ENCODE assay signal across 13 mouse cellular contexts in the genomic region with DNA sequence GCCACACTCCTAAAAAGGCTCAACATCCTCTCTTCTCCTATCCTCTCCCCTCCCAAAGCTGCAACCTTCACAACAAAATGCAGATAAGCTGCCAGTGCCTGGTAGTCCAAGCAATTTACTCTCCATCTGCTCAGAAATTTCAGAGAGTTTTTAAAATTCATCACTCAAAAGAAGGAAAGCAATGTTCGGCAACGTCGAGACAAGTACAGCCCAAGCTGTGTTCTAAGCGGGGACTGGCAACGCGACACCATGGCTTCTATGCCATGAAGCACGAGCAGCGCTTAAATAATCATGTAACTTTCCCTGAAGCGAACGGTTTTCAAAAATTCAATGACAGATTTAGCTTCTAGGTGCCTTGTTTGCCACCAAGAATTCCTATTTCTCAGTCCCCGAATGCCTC. TPM values are rescaled to one million over a fixed set of nuclear protein-coding genes. Genes with fewer than 3 reads are reported as not detected.
"Had no signal": no experiment of that assay in that cellular context is flagged by ENCODE, and none has a peak within 500 bp of the region (broad histone marks: within the 10 kb centered on the region; RNA-seq: fewer than 3 reads in every experiment).

No protein-coding gene starts in this region.

- H3K27me3 ChIP-seq: kidney, embryonic 15.5 days; liver, embryonic 15.5 days had no signal

- ATAC-seq: lung, postnatal 0 days had no signal

- H3K4me1 ChIP-seq: liver, embryonic 15.5 days had no signal

- H3K4me3 ChIP-seq: kidney, embryonic 15.5 days; limb, embryonic 10.5 days; liver, embryonic 15.5 days had no signal

- H3K9me3 ChIP-seq: kidney, embryonic 15.5 days; limb, embryonic 10.5 days; liver, embryonic 15.5 days had no signal

- H3K9ac ChIP-seq: kidney, embryonic 15.5 days; liver, embryonic 15.5 days had no signal

- H3K27ac ChIP-seq: kidney, embryonic 15.5 days; limb, embryonic 10.5 days; liver, embryonic 15.5 days had no signal

- H3K36me3 ChIP-seq: kidney, embryonic 15.5 days; limb, embryonic 10.5 days; liver, embryonic 15.5 days had no signal

- H3K4me2 ChIP-seq: kidney, embryonic 15.5 days; liver, embryonic 11.5 days; liver, embryonic 15.5 days had no signal

- DNase-seq: kidney, adult 2 months; kidney, postnatal 14 days; lung, adult 2 months; lung, postnatal 36 days; right cerebral cortex, adult 18-20 months; right cerebral cortex, postnatal 25 days; thymus, postnatal 4 days had no signal

RNA-seq across cellular contexts. Expression of gene Efna5, which starts 59.9 kb away (rescaled TPM):
- total RNA-seq: megakaryocyte progenitor cell, adult 5-6 weeks had no signal
